Mouse (Mus musculus) spleen, adult 2 months (tissue): ENCODE data around the gene Cfap161. TPM values are rescaled to one million over a fixed set of nuclear protein-coding genes. Genes with fewer than 3 reads are reported as not detected.
A peak's percentile ranks its signal among the peaks of the same experiment; 100 is the strongest.

ENCODE experiments used
- DNase-seq, 2 experiments: peaks; one replicate each; pipeline versions ENCODE4 v3.0.0 to v3.0.0-alpha.2; 2012 to 2021; ENCODE audit warnings: low spot score in 2 of 2, low read depth in 1 of 2
- H3K27ac ChIP-seq: fragments of 200-500 bp; 2 replicates; pipeline ENCODE4 v1.5.1; 2012; ENCODE audit warnings: low read length, inconsistent platforms; ENCODE audit not compliant: insufficient read depth
- H3K27me3 ChIP-seq: fragments of 200-500 bp; 2 replicates; pipeline ENCODE4 v1.6.1; 2012; ENCODE audit warnings: mild to moderate bottlenecking, moderate library complexity, low read length, inconsistent platforms; ENCODE audit not compliant: control insufficient read depth, insufficient read depth
- H3K36me3 ChIP-seq: fragments of 200-500 bp; 2 replicates; pipeline ENCODE4 v1.6.1; 2012; ENCODE audit warnings: mild to moderate bottlenecking, low read length, inconsistent platforms; ENCODE audit not compliant: control insufficient read depth, insufficient read depth
- H3K4me1 ChIP-seq: fragments of 200-500 bp; 2 replicates; pipeline ENCODE4 v1.6.1; 2011; ENCODE audit warnings: inconsistent platforms; ENCODE audit not compliant: control insufficient read depth, insufficient read depth, insufficient read length
- H3K4me3 ChIP-seq: fragments of 200-500 bp; 2 replicates; pipeline ENCODE4 v1.5.1; 2011; ENCODE audit warnings: mild to moderate bottlenecking, inconsistent platforms; ENCODE audit not compliant: insufficient read depth, insufficient read length; ENCODE audit errors: extremely low read depth
- CTCF ChIP-seq: fragments of 200-500 bp; IDR thresholded peaks from 2 replicates; pipeline ENCODE4 v1.5.1; 2011; ENCODE audit warnings: mild to moderate bottlenecking, inconsistent platforms; ENCODE audit not compliant: insufficient read depth, insufficient read length, insufficient replicate concordance; ENCODE audit errors: extremely low read depth
- POLR2A ChIP-seq: fragments of 200-500 bp; IDR thresholded peaks from 2 replicates; pipeline ENCODE4 v1.6.1; 2011; ENCODE audit warnings: low read depth, low read length, inconsistent platforms
- WGBS: fragments of 180-500 bp; shearing (Covaris S2); methylation state at CpG from one replicate; pipeline ENCODE4 v1.1.7; 2018; 5-methylcytosine and 5-hydroxymethylcytosine counted together
- polyA plus RNA-seq: library from polyadenylated mRNA; depleted of rRNA; stranded (reverse); fragments of >200 nt; gene quantifications from 2 replicates; pipeline ENCODE4 v1.2.3, GENCODE M21; 2012

The Cfap161 gene
- polyA plus RNA-seq, 1 experiment, result not detected

GRCm38 (mm10) chr7:83812581-83812980, 17.9 kb upstream of the Cfap161 start:
- WGBS, result 82% methylated on average over 10 of the region's 10 CpGs
- no peak for DNase-seq
- TF ChIP-seq POLR2A (no peak), CTCF (no peak)
- Histone ChIP-seq H3K4me1 (peaks cover 6% of the 10 kb centered on the region), H3K27ac (no peak overlapping the region), H3K4me3 (no peak overlapping the region), H3K36me3 (no peaks in the 10 kb centered on the region), H3K27me3 (no peaks in the 10 kb centered on the region)

- Histone ChIP-seq H3K4me3 (no peak overlapping the region), H3K36me3 (no peaks in the 10 kb centered on the region), H3K27me3 (no peaks in the 10 kb centered on the region), H3K4me1 (peaks cover 6% of the 10 kb centered on the region), H3K27ac (no peak overlapping the region)
- DNase-seq, result no peak
- TF ChIP-seq CTCF, result no peak
- no peak for TF ChIP-seq POLR2A
- 84% methylated on average over 8 of the region's 8 CpGs for WGBS
These were observed 17.2 kb upstream of the Cfap161 start for GRCm38 (mm10) chr7:83811916-83812315.

GRCm38 (mm10) chr7:83811461-83811860, 16.8 kb upstream of the Cfap161 start:
- no peak overlapping the region for H3K27ac ChIP-seq

GRCm38 (mm10) chr7:83810141-83811100, 15.7 kb upstream of the Cfap161 start:
- peaks cover 6% of the 10 kb centered on the region; the same call in 1 of the 2 replicates for H3K4me1 ChIP-seq
- DNase-seq, result no peak
- no peaks in the 10 kb centered on the region for H3K27me3 ChIP-seq
- no peak for TF ChIP-seq CTCF
- TF ChIP-seq POLR2A, result no peak
- H3K4me3 ChIP-seq, result no peak overlapping the region
- no peaks in the 10 kb centered on the region for H3K36me3 ChIP-seq
- 40% methylated on average over 15 of the region's 15 CpGs for WGBS
- H3K27ac ChIP-seq, result no peak overlapping the region

More at GRCm38 (mm10) chr7:83811461-83811860, 16.8 kb upstream of the Cfap161 start:
- DNase-seq, result no peak
- Histone ChIP-seq H3K4me3 (no peak overlapping the region), H3K4me1 (peaks cover 6% of the 10 kb centered on the region), H3K27me3 (no peaks in the 10 kb centered on the region), H3K36me3 (no peaks in the 10 kb centered on the region)
- no peak for TF ChIP-seq CTCF
- no peak for TF ChIP-seq POLR2A
- 75% methylated on average over 4 of the region's 4 CpGs for WGBS

GRCm38 (mm10) chr7:83809715-83810114, 15.0 kb upstream of the Cfap161 start:
- no peak for DNase-seq
- H3K27ac ChIP-seq, result no peak overlapping the region
- H3K36me3 ChIP-seq, result no peaks in the 10 kb centered on the region
- WGBS, result 6% methylated on average over 3 of the region's 3 CpGs
- no peak for TF ChIP-seq POLR2A
- TF ChIP-seq CTCF, result no peak
- H3K4me3 ChIP-seq, result no peak overlapping the region
- peaks cover 6% of the 10 kb centered on the region; the same call in 1 of the 2 replicates for H3K4me1 ChIP-seq
- no peaks in the 10 kb centered on the region for H3K27me3 ChIP-seq

GRCm38 (mm10) chr7:83809060-83809459, 14.4 kb upstream of the Cfap161 start:
- Histone ChIP-seq H3K36me3 (no peaks in the 10 kb centered on the region), H3K4me3 (no peak overlapping the region), H3K27me3 (no peaks in the 10 kb centered on the region), H3K4me1 (peaks cover 6% of the 10 kb centered on the region; the same call in 1 of the 2 replicates), H3K27ac (peak overlapping the region; percentile 26; the same call in 1 of the 2 replicates)
- no peak for DNase-seq
- 86% methylated on average over 6 of the region's 6 CpGs for WGBS
- TF ChIP-seq CTCF (no peak), POLR2A (no peak)
